Mouse (Mus musculus) testis, adult 2 months (tissue): Measurements from ENCODE around the gene Txndc2. TPM values are rescaled to one million over a fixed set of nuclear protein-coding genes. Genes with fewer than 3 reads are reported as not detected.

ENCODE experiments used
- H3K27ac ChIP-seq: fragments of 200-500 bp; 2 replicates; pipeline ENCODE4 v1.5.1; 2012; ENCODE audit warnings: low read depth, low read length; ENCODE audit not compliant: control insufficient read depth, insufficient read depth
- H3K27me3 ChIP-seq: fragments of 200-500 bp; 2 replicates; pipeline ENCODE4 v1.6.1; 2012; ENCODE audit warnings: mild to moderate bottlenecking, low read length, moderate library complexity; ENCODE audit not compliant: control insufficient read depth, insufficient read depth
- H3K36me3 ChIP-seq: fragments of 200-500 bp; 2 replicates; pipeline ENCODE4 v1.6.1; 2012; ENCODE audit warnings: mild to moderate bottlenecking, low read length; ENCODE audit not compliant: control insufficient read depth, insufficient read depth
- H3K4me1 ChIP-seq: fragments of 200-500 bp; 2 replicates; pipeline ENCODE4 v1.6.1; 2012; ENCODE audit warnings: low read length; ENCODE audit not compliant: control insufficient read depth, insufficient read depth
- H3K4me3 ChIP-seq: fragments of 200-500 bp; 2 replicates; pipeline ENCODE4 v1.5.1; 2012; ENCODE audit warnings: low read depth, mild to moderate bottlenecking, low read length, moderate library complexity, mixed read lengths; ENCODE audit not compliant: control insufficient read depth
- CTCF ChIP-seq: fragments of 200-500 bp; IDR thresholded peaks from 2 replicates; pipeline ENCODE4 v1.5.1; 2012; ENCODE audit warnings: low read depth, mild to moderate bottlenecking, inconsistent platforms, low read length, moderate library complexity; ENCODE audit not compliant: control insufficient read depth, insufficient read depth, insufficient replicate concordance
- POLR2A ChIP-seq: fragments of 200-500 bp; IDR thresholded peaks from 2 replicates; pipeline ENCODE4 v1.6.1; 2012; ENCODE audit warnings: low read depth, mild to moderate bottlenecking, inconsistent platforms, low read length, moderate library complexity; ENCODE audit not compliant: control insufficient read depth
- polyA plus RNA-seq: library from polyadenylated mRNA; depleted of rRNA; stranded (reverse); fragments of >200 nt; gene quantifications from 2 replicates; pipeline ENCODE4 v1.2.3, GENCODE M21; 2012

Txndc2 gene
- polyA plus RNA-seq, 1 experiment, result 252 TPM

DNA sequence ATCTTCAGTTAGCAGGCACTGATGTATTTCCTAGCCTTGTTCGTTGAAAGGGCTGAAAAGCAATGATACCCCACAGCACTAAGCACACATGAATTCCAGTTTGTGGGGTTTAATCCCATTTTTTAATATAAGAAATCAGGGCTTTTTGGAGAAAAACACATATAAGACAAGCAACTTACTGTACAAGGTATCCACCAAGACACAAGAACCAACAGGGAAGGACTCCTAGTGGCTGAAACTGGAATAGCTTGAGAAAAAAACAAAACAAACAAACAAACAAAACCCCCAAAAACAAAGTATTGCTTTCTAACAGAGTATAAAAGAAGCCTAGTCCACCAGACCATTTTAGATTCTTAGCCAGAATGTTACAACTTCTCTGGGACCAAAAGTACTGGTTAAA lies 35.8 kb upstream of the Txndc2 start:
- H3K4me3 ChIP-seq, result no peak overlapping the region
- H3K36me3 ChIP-seq, result no peaks in the 10 kb centered on the region
- peaks cover 6% of the 10 kb centered on the region; the same call in 1 of the 2 replicates for H3K4me1 ChIP-seq
- no peaks in the 10 kb centered on the region for H3K27me3 ChIP-seq
- TF ChIP-seq POLR2A (no peak), CTCF (no peak)
- H3K27ac ChIP-seq, result no peak overlapping the region

GRCm38 (mm10) chr17:65676536-65676935 lies 34.6 kb upstream of the Txndc2 start:
- peak overlapping the region; percentile 2; the same call in 1 of the 2 replicates for H3K4me3 ChIP-seq
- H3K4me1 ChIP-seq, result peaks cover 6% of the 10 kb centered on the region; the same call in 1 of the 2 replicates
- TF ChIP-seq CTCF (no peak), POLR2A (no peak)
- H3K36me3 ChIP-seq, result no peaks in the 10 kb centered on the region
- H3K27me3 ChIP-seq, result no peaks in the 10 kb centered on the region
- H3K27ac ChIP-seq, result peak overlapping the region; percentile 69

DNA sequence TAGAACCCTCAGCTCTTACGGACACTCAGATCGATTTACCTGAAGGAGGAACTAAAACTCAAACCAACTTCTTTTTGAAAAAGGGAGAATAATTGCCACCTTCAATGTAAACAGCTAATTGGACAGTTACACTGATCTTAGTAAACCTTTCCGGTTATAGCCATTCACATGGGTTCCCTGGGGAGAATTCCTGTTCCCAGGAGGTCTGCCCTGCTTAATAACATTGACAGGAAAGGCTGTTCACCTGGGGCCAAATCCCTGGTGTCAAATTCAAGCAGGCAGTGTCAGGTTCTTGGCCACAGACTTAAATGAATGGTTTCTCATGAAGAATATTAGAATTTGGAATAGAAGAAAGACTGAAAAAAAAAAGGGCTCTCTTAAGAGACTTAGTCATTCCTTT lies 34.0 kb upstream of the Txndc2 start:
- Histone ChIP-seq H3K36me3 (no peaks in the 10 kb centered on the region), H3K4me3 (no peak overlapping the region), H3K4me1 (peaks cover 6% of the 10 kb centered on the region; the same call in 1 of the 2 replicates), H3K27me3 (no peaks in the 10 kb centered on the region), H3K27ac (peak overlapping the region; percentile 69)
- TF ChIP-seq CTCF, result no peak
- TF ChIP-seq POLR2A, result no peak

DNA sequence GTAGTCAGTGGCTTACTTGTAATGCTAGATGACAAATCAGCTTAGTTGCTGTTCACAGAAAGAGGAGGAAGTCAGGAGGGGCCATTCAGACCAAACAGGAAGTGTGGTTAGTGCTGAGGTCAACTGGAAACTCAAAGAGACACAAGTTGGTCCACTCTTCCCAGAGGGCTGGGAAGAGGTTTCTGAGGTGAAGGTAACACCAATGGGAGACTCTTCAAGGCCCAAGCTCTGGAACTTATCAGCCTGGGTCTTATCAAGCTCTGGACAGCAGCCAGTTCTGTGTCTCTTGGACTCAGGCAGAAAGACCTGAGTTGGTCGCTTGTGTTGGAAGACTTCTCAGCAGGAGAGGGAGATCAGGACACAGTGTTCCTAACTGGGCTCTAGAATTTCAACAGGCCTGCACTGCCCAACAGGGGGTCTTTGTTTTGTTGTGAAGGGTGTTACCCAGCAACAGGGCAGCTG lies 32.8 kb upstream of the Txndc2 start:
- peak overlapping the region; percentile 77 for H3K27ac ChIP-seq
- peaks cover 4% of the 10 kb centered on the region; the same call in 1 of the 2 replicates for H3K4me1 ChIP-seq
- TF ChIP-seq POLR2A, result no peak
- TF ChIP-seq CTCF, result no peak
- no peaks in the 10 kb centered on the region for H3K27me3 ChIP-seq
- no peaks in the 10 kb centered on the region for H3K36me3 ChIP-seq
- peak overlapping the region; percentile 39 for H3K4me3 ChIP-seq

GRCm38 (mm10) chr17:65672926-65673325 lies 31.0 kb upstream of the Txndc2 start:
- TF ChIP-seq POLR2A (no peak), CTCF (no peak)
- no peak overlapping the region for H3K27ac ChIP-seq
- no peaks in the 10 kb centered on the region for H3K27me3 ChIP-seq

GRCm38 (mm10) chr17:65669061-65669460 lies 27.1 kb upstream of the Txndc2 start:
- no peak for TF ChIP-seq POLR2A
- no peak for TF ChIP-seq CTCF
- Histone ChIP-seq H3K4me1 (no peaks in the 10 kb centered on the region; the same call in 1 of the 2 replicates), H3K27ac (no peak overlapping the region), H3K27me3 (no peaks in the 10 kb centered on the region), H3K4me3 (no peak overlapping the region), H3K36me3 (no peaks in the 10 kb centered on the region)

More at GRCm38 (mm10) chr17:65672926-65673325, 31.0 kb upstream of the Txndc2 start:
- no peaks in the 10 kb centered on the region for H3K36me3 ChIP-seq
- H3K4me1 ChIP-seq, result peaks cover 4% of the 10 kb centered on the region; the same call in 1 of the 2 replicates
- no peak overlapping the region; the same call in 1 of the 2 replicates for H3K4me3 ChIP-seq

GRCm38 (mm10) chr17:65667792-65668191 lies 25.8 kb upstream of the Txndc2 start:
- Histone ChIP-seq H3K4me3 (no peak overlapping the region), H3K36me3 (no peaks in the 10 kb centered on the region), H3K27me3 (no peaks in the 10 kb centered on the region), H3K4me1 (peaks cover 3% of the 10 kb centered on the region), H3K27ac (peak overlapping the region; percentile 41)
- TF ChIP-seq CTCF (no peak), POLR2A (no peak)
